Mouse (Mus musculus) thymus, postnatal 25 days (tissue): ENCODE measurements around the gene Pex26.
A peak's percentile ranks its signal among the peaks of the same experiment; 100 is the strongest.

Source experiments
- DNase-seq: peaks from one replicate; pipeline ENCODE4 v3.0.0; 2022

The Pex26 gene

DNA sequence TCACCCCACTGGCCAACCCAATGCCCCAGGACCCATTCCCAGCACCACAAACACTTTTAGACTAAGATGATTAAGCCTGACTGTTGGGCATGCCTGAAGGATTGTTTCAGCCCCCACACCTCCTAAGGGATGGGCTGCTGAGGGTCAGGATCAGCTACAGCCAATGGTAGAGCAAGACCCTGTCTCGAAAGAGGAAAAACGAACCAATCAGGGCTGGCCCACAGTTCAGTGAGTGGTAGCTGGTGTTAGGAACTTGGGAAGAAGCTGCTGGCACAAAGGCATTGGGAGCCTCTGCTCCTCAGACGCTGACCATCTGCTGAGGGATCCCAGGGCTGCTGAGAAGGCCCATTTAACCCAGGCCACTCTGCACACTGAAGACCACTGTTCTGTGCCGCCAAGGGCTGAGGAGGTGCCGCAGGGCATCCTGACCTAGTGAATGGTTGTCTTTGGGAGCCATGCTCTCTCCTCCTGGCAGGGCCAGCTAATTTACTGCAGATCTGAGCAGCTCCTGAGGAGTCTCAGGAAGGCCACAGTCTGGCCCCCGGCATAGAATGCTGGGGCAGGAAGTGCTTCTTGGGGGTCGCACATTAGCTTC, 16.0 kb upstream of the Pex26 start:
- DNase-seq, result no peak

DNA sequence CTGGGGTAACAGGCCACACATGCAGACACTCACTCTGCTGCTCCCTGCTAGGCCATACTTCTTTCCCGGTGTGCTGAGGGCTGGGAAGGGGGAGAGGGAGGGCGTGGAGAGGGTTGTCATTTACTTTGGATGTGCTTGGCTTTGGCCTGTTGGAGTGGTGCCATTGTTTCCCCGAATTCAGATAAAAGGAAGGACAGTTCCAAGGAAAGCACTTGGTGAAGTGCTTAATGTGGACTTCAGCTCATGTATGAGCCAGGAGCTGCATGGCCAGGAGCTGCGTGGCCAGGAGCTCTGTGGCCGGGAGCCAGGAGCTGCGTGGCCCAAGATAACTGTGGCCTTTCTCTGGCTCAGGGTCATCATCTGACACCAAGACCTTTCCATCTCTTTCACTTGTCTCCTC, 12.4 kb upstream of the Pex26 start:
- no peak for DNase-seq

DNA sequence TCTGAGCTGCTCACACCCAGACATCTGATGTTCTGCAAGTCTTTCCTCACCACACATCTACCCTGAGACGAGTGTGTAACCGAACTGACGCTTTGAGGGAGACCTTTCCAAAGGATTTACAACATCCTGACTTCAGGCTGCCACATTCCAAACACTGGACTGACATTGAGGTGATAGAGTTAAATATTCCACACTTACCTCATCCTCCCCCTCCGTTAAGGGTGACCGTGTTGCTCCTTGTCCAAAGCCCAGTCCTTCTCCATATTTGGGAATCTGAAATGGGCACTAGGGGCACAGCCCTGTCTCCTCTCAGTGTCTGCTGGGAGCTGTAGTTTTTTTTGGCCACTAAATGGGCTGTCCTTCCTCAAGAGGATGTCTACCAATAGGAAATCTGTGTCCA, 10.0 kb upstream of the Pex26 start:
- no peak for DNase-seq

DNA sequence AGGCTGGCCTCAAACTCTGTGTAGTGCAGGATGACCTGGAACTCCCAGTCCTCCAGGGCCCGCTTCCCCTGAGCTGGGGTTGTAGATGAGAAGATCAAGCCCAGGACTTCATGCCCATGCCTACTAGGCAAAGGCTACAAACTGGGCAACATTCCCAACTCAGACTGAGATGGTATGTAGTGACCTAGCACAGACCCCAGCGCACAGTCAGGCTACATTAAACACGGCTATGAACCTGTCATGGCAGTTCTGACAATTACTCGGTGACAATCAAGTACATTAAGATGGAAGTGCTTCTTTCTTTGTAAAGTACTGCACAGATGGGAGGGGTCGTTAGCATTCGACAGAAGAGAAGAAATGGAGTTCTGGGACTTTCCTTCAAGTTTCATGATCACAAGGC, 8.7 kb upstream of the Pex26 start:
- no peak for DNase-seq

DNA sequence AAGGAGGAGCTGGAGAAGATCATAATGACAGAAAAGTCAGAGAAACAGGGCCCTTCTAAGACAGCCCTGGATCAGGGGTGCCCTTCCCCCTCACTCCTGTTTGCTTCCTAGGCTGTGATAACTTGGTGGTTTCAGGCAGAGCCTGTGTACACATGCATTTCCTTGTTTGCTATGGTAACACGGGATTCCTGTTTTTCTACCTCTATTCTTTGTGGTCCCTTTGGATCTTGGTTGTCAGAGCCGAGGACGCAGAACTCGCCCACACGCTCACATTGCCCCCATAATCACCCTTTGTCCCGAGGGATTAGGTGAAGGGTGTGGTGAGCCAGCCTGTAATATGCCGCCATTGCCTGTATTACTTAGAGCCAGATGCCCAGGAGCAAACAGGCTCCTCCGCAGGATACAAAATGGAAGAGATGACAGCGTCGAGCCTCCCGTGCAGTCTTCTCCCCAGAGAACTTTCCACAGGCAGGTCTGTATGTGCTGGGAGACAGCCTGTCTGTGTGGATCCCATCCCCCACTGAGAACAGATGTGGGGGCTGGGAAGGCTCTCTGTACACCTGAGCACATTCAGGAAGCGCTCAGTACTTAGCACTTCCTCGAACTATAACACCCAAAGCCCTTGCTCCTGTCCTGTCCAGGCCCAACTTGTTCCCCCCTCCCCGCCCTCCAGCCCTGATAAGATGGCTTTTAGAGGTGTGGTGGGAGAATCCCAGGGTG, 7.3 kb upstream of the Pex26 start:
- no peak for DNase-seq

DNA sequence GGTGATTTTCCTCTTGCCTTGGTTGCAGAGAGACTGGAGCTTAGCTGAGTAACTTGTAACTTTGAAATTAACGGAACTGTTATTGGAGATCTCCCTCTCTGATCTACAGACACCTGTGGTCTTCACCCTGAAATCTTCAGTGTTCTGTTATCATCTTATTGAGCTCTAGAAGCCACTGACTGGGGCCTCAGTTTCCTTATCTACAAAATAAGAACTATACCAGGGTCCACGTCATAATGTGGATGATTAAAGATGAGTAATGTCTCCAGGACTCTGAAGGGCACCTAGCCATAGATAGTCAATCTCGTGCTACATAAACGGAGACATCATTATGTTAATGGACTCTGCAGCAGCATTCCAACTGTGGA, 6.8 kb upstream of the Pex26 start:
- no peak for DNase-seq

DNA sequence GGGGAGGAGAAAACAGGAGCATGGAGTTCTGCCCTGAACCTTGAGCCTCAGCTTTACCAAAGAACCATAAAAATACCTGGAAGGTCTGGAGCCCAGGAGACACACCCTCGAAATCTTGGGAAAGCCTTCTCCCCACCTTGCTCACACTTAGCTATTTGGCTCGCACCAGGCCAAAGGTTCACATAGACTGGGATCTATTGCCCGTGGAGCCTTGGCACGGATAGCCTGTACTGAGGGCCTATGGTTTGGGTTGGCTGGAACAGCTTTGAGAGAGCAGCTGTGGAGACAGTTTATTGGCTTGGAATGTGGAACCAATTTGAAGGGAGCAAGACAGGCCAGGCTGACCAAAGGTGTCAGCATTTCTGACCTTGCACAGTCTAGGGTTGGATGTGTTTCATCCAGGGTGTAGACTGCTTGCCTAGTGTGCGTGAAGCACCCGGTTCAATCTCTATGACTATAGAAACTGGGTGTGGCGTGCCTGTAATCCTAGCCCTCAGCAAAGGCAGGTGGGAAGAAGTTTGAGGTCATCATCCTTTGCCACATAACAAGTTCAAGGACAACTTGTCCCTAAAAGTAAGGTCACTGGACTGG, 6.3 kb upstream of the Pex26 start:
- no peak for DNase-seq

DNA sequence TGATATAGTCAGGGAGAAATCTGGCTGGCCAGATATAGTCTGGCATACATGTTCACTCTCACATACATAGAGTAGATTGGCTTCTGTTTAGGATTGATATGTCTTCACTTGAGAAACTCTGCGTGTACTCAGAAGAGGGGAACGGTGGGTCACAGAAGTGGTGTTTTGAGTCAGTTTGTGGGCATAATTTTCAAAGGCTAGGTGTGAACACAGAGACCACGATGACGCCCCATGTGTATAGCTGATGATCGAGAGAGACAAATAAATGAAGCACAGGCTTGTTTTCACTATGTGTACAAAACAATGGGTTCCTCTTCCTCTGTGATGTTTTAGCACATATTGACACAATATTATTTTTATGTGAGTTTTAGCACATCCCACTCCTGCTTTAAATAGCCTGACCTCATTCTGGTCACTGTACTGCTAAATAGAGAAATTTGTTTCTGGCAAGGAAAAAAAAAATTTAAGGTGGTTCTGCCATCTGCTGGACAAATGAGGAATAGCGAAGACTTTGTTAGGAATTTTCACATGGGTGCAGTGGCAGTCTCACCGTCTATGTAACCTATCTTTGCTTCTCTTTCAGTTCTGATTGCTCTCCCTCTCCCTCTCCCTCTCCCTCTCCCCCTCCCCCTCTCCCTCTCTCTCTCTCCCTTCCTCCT, 4.6 kb upstream of the Pex26 start:
- peak; percentile 59 for DNase-seq

DNA sequence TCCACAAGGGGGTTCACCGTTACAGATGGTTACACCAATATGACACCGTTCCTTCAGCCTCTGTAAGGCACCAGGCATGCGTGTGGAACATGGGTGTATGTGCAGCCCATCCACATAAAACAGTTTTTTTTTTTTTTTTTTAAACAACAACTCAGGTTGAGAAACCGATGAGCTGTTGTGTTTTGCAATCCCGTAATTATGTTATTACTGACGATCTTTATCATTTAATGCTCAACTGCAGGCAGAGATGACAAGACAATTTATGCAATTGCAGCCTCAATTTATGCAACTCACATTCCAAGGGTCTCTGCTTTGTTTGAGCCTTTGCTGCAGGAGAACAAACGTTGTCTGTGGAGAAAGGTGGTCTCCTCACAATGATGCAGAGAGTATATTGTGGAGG, 3.6 kb upstream of the Pex26 start:
- DNase-seq, result no peak

DNA sequence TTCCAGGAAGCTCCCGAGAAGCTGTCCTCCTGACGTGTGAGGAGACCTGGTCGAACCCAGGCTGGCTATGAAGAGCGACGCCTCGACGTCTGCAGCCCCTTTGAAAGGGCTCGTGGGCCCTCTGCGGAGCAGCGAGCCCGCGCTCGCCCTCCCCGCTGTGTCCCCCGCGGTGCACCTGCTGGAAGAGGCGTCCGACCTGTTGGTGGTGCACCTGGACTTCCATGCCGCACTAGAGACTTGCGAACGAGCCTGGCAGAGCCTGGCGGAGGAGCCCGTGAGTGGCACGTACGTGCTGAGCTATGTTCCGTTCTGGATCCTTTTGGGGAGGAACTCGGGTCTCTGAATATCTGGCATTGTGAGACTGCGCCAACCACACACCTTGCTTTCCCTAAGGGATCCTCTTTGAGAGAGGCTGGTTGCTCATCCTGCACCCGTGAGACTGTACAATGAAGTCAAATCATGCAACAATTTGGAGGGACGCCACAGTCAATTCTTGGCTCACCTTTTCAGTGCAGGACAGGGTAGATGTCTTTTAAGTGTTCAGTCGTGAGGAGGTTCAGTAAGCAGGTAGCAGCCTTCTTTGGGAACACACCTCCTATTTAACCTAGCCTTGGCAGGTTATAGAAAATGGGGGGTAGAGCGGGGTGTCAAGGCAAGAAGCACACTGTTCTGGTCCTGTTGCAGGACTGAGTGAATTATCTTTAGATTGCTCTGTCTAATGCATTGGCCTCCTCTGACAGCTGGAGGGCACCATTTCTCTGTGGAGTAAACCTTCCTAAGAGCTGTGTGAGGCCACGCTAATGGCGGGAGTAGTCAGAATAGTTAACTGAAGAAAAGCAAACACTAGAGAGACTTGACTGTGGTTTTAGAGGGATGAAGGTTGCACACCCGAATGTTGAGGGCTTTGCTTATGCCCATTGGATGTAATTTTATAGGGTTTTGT, 1.0 kb downstream of the Pex26 start:
- DNase-seq, result peak; percentile 78

DNA sequence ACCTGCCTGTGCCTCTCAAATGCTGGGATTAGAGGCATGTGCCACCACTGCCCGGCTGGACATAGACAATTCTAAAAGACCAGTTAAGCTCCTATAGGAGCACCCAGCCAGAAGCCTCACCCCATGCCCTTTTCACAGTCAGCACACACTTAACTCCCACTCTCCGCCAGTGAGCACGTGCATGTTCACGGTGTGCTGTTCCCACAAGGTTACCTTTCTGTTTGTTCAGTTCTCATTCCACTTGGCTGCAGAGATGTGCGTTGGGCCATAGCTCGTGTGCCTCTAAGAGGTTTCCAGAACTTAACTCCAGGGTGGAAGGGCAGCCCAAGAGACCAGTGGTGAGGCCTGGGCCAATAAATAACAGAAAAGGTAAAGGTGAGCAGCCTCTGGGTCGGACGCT, 1.8 kb downstream of the Pex26 start:
- no peak for DNase-seq

DNA sequence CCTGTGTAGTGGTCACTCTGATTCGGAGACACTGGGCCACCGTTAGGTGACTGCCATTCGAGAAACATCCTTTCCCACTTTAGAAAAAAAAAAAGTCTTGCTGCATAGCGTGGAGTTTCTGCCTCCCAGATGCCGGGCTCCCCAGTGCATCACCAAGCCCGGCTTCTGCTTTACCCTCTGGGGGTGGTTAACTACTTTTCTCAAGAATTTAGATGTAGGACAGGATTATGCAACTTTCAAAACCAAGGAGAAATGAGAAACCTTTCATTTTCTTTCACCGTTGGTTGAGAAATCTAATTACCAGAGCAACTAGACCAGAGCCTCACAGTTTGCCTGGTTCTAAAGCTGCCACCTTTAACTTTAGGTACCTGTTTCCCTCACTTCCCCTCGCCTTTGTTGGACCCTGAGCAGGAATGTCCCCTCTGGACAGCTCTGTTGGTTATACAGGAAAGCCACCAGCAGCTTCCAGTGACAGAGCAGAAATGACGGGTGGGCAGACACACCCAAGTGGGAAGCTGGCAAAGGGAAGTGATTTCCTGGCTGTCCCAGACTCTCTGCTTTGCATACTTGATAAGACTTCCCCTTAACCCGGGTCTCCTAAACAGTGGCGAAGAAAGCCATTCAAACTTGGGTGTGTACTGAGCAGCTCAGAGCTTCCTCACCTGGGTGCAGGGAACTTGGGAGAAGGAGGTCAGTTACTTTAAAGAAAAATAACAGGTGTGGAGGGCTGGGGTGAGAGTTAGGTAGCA, 8.0 kb downstream of the Pex26 start:
- DNase-seq, result no peak

DNA sequence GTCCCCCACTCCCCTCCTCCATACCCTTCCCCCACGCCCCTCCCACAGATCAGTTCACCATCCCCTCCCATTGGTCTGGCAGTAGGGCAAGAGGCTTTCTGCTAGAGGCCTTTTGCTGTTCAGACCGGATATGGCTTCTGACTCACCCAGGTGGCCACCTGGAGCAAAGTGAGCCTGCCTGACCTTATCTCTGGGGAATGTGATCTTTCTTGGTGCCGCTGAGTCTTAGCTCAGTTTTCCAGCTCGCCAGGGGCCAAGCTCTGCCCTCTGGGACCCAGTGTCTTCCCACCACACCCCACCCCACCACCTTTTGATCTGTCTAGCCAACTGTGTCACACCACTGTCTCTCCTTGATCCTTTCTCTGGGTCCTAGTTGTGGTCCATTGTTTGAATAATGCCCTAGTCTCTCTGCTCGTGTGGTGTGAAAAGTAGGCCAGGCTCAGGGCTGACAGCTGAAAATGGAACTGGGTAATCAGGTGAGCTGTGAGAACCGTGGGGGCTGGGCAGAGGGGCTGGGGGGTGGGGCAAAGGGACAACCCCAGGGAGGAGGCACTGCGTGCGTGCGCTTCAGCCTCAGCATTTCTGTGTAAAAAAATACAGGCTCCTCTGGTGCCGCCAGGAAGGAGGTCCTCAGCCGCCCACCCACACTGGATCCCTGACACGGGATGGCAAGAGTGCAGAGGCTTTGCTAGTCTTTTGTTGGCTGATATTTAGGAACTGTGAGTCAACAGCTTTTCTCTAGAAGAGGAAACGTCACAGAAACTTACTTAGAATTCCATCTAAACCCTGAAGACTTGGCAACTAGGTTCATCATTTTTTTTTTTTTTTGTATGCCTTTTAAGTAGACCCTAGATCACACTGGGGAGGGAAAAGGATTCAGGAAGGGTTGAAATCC, 10.8 kb downstream of the Pex26 start:
- no peak for DNase-seq

DNA sequence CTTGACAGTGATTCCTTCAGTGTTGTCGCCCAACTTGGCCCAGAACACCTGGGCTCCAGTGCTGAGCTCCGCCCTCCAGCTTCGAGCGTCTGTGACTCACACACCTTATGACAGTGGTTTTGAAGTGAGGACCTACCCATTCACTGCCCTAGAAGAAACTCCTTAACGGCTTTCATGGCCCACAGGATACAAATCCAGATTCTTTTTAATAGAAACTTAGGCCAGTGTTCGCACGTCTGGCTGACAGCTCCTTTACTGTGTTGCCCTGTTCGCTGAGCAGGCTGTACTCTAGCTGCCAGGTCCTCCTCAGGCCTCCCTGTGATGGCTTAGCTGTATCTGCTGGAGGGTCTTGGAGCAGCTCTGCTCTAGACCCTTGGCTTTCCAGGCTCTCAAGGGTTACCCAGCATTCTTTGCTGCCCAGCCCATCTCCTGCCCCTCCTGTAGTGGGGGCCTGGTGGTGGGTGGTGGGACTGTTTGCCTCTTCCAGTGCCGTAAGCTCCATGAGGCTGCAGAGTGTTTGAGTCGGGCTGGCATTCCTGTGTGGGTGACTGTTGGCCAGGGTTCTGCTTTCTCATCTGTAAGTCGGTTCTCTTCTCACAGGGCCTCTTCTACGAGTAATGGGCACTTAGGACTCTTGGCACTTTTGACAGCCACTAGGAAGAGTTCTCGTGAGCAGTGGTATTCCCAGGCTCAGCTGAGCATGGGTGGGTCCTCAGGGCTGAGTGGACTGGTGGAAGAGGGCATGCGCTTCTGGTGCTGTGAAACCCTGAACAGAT, 11.7 kb downstream of the Pex26 start:
- DNase-seq, result no peak

DNA sequence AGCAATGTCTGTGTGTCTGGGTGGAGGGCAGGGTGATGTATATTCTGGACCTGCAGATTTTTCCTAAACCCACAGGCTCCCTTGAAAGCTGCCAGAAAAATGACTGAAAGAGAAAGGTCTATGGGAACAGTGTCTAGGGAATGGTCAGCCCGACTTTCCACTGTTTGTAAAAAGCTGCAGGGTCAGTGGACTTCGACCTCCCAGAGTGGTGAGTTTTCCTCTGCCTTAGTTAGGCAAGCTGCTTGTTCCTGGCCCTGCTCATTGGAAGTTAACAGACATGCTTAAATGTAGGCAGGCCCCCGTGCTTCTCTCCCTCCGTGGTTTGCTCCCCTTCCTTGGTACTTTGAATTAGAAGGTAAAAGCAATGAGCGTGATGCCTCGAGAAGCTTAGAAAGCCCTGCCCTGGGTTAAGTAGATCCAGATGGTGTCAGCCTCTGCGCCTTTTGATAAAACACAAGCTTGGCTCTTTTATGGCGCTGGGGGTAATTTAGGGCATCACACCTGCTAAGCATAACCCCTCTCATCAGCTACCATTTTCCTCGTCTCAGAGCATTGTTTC, 14.4 kb downstream of the Pex26 start:
- DNase-seq, result no peak

DNA sequence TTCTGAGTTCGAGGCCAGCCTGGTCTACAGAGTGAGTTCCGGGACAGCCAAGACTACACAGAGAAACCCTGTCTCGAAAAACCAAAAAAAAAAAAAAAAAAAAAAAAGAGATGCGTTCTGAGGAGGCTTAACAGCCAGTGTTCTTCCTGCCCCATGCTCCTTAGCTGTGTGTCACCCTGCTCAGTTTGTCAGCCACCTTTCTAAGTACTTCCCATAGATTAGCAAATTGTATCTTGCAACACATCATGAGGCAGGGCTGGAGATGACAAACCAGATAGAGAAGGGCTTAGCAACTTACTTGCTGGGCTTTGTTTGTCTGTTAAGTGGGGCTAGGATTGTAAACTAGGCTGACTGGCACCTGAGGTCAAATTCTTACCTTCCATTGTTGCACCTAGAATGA, 17.0 kb downstream of the Pex26 start:
- no peak for DNase-seq

DNA sequence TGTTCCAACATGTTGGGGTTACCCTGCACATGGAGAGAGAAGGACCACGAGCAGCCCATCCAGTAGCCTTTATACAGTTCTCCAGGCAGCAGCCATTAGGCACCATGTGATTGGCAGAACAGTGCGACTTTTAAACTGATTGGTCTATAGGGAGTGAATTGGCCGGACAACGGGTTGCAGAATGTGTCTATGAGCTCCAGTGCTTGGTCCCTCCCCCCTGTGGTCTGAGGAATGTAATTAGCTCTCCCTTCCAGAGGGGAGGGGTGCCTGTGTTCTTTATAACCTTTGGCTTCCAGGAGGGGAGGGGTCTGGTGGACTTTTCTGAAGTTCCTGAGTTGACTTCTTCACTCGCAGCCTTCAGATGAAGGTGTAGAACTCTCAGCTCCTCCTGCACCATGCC, 18.6 kb downstream of the Pex26 start:
- no peak for DNase-seq

DNA sequence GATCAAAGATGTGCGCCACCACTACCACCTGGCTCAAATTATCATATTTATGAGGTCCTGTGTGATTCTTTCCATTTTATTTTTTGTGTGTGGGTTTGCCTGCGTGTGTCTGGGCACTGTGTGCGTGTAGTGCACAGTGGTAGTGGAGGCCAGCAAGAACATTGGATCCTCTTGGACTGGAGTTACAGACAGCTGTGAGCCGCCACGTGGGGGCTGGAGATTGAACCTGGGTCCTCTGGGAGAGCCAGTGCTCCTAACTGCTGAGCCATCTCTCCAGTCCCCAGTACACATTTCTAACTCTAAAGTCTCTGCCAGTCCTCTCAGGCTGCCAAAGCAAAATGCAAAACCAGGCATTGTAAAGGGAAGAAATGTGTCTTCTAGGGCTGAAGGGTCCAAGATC, 23.0 kb downstream of the Pex26 start:
- no peak for DNase-seq

DNA sequence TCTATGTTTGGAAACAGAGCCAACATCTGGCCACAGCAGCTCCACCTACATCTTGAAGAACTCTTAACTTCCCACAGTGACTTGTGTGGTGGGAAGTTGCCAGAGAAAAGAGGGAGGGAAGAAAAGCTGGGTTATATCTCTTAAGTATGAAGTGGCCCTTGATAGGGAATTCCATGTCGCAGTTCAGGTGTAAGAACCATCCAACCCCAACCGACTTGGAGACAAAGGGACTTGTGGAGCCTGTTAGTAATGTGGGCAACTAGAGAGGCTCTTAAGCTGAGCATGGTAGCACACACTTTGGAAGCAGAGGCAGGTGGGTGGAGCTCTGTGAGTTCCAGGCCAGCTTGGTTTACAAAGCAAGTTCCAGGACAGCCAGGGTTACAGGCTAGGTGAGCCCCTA, 26.1 kb downstream of the Pex26 start:
- no peak for DNase-seq
